Mouse (Mus musculus) WW6 (cell line): Measurements from ENCODE around the gene Slc25a44.
"Not testable (repeated sequence)": the region's sequence is repeated elsewhere in the genome, so short reads cannot be mapped to it uniquely, and the experiment has no call there.

Experiments
- DNase-seq: peaks from one replicate; pipeline ENCODE4 v3.0.0-alpha.2; 2013; ENCODE audit warnings: low read depth, low spot score

The Slc25a44 gene

GRCm38 (mm10) chr3:88450379-88451131 lies 25.6 kb upstream of the Slc25a44 start:
- no peak for DNase-seq

- no peak for DNase-seq
Observed at GRCm38 (mm10) chr3:88449395-88450023, 24.6 kb upstream of the Slc25a44 start.

- DNase-seq, result no peak
Observed at GRCm38 (mm10) chr3:88448443-88448842, 23.5 kb upstream of the Slc25a44 start.

GRCm38 (mm10) chr3:88447676-88448183 lies 22.8 kb upstream of the Slc25a44 start:
- no peak for DNase-seq

GRCm38 (mm10) chr3:88446471-88447123 lies 21.7 kb upstream of the Slc25a44 start:
- no peak for DNase-seq

- no peak for DNase-seq
Observed at GRCm38 (mm10) chr3:88442888-88443287, 17.9 kb upstream of the Slc25a44 start.

GRCm38 (mm10) chr3:88442488-88442887 lies 17.5 kb upstream of the Slc25a44 start:
- no peak for DNase-seq

- no peak for DNase-seq
Observed at GRCm38 (mm10) chr3:88440500-88441381, 15.8 kb upstream of the Slc25a44 start.

GRCm38 (mm10) chr3:88439582-88439981 lies 14.6 kb upstream of the Slc25a44 start:
- no peak for DNase-seq

- DNase-seq, result no peak
Observed at GRCm38 (mm10) chr3:88437454-88437853, 12.5 kb upstream of the Slc25a44 start.

GRCm38 (mm10) chr3:88436395-88437201 lies 11.7 kb upstream of the Slc25a44 start:
- no peak for DNase-seq

GRCm38 (mm10) chr3:88435515-88435914 lies 10.6 kb upstream of the Slc25a44 start:
- DNase-seq, result no peak

GRCm38 (mm10) chr3:88428639-88429038 lies 3.7 kb upstream of the Slc25a44 start:
- not testable (repeated sequence) for DNase-seq

GRCm38 (mm10) chr3:88427342-88427905 lies 2.5 kb upstream of the Slc25a44 start:
- DNase-seq, result no peak

GRCm38 (mm10) chr3:88425708-88426420 lies 925 bp upstream of the Slc25a44 start:
- DNase-seq, result no peak

- no peak for DNase-seq
Observed at GRCm38 (mm10) chr3:88425330-88425689, 371 bp upstream of the Slc25a44 start.

- DNase-seq, result no peak
Observed at GRCm38 (mm10) chr3:88422020-88422720, 2.8 kb downstream of the Slc25a44 start.

GRCm38 (mm10) chr3:88420771-88421170 lies 4.2 kb downstream of the Slc25a44 start:
- DNase-seq, result no peak

- DNase-seq, result no peak
Observed at GRCm38 (mm10) chr3:88418016-88418415, 6.9 kb downstream of the Slc25a44 start.
